Mouse (Mus musculus): ENCODE measurements around the gene Nudt5. TPM values are rescaled to one million over a fixed set of nuclear protein-coding genes. Genes with fewer than 3 reads are reported as not detected.

Nudt5 gene
- polyA plus RNA-seq, 1 experiment = 15.2 TPM

DNA sequence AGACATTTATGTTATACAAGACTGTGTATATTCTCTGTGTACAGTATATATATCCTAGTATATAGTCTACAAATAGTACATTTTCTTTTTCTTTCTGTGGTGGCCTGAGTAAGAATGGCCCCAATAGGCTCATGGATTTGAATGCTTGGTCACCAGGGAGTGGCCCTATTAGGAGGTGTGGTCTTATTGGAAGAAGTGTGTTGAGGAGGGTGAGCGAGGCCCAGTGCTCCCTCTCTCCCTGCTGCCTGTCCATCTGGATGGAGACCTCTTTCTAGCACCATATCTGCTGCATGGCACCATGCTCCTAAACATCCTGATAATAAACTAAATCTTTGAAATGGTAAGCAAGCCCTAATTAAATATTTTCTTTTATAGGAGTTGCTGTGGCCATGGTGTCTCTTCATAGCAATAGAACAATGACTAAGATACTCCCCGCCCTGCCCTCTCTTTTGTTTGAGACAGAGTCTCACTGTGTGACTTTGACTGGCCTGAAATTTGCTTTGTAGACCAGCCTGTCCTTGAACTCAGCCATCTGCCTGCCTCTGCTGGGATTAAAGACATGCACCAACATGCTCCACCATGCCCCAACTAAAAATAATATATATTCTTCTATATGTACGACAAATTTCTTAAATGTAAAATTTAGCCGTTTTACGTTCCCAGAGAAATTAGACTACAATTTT lies 34.6 kb upstream of the Nudt5 start:
- 93% methylated on average over 5 of the region's 5 CpGs for WGBS
- no peak overlapping the region for H3K4me3 ChIP-seq (replicated peaks; ENCODE audit: insufficient read depth, low read depth, low read length)
- TF ChIP-seq CTCF (IDR thresholded peaks at IDR 0.05; ENCODE audit: borderline replicate concordance, insufficient read depth, low read depth, low read length) (no peak), POLR2A (IDR thresholded peaks at IDR 0.05; ENCODE audit: borderline replicate concordance, insufficient read depth, low read length) (no peak)

GRCm38 (mm10) chr2:5811235-5811782 lies 33.5 kb upstream of the Nudt5 start:
- no peaks in the 10 kb centered on the region for H3K4me1 ChIP-seq (ENCODE audit: control insufficient read depth, insufficient read depth, low read length)
- no peak for TF ChIP-seq CTCF (IDR thresholded peaks at IDR 0.05; ENCODE audit: borderline replicate concordance, insufficient read depth, low read depth, low read length)
- no peak for TF ChIP-seq POLR2A (IDR thresholded peaks at IDR 0.05; ENCODE audit: borderline replicate concordance, insufficient read depth, low read length)
- 95% methylated on average over 5 of the region's 5 CpGs for WGBS
- H3K4me3 ChIP-seq (replicated peaks; ENCODE audit: insufficient read depth, low read depth, low read length) = no peak overlapping the region
- no peak for DNase-seq
- H3K27ac ChIP-seq (ENCODE audit: insufficient read depth, low read length) = no peak overlapping the region
- no peaks in the 10 kb centered on the region for H3K27me3 ChIP-seq (ENCODE audit: control insufficient read depth, insufficient read depth, low read length)

More for the DNA sequence above, 34.6 kb upstream of the Nudt5 start:
- Histone ChIP-seq H3K4me1 (ENCODE audit: control insufficient read depth, insufficient read depth, low read length) (no peaks in the 10 kb centered on the region), H3K27me3 (ENCODE audit: control insufficient read depth, insufficient read depth, low read length) (no peaks in the 10 kb centered on the region), H3K27ac (ENCODE audit: insufficient read depth, low read length) (no peak overlapping the region)
- no peak for DNase-seq

DNA sequence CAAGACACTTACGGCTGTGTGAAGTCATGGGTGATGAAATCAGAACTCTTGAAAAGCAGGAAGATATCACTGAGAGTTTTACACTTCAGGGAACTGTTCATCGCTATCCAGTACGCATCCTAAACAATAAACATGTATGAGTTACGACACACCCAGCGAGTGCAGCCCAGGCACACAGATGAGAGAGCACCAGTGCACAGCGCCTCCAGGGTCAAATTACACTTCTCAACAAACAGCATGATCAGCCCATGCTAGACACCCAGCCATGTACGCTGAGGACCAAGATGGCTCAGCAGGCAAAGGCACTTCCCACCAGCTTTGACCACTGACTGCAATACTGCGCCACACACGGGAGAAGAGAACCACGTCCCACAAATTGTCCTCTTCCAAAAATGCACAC lies 23.6 kb upstream of the Nudt5 start:
- no peak overlapping the region for H3K27ac ChIP-seq (ENCODE audit: insufficient read depth, low read length)
- no peak for DNase-seq
- H3K4me3 ChIP-seq (replicated peaks; ENCODE audit: insufficient read depth, low read depth, low read length) = no peak overlapping the region
- H3K27me3 ChIP-seq (ENCODE audit: control insufficient read depth, insufficient read depth, low read length) = no peaks in the 10 kb centered on the region
- H3K4me1 ChIP-seq (ENCODE audit: control insufficient read depth, insufficient read depth, low read length) = no peaks in the 10 kb centered on the region
- WGBS = 93% methylated on average over 10 of the region's 10 CpGs
- TF ChIP-seq POLR2A (IDR thresholded peaks at IDR 0.05; ENCODE audit: borderline replicate concordance, insufficient read depth, low read length) = no peak
- TF ChIP-seq CTCF (IDR thresholded peaks at IDR 0.05; ENCODE audit: borderline replicate concordance, insufficient read depth, low read depth, low read length) = no peak

GRCm38 (mm10) chr2:5822449-5822848 lies 22.4 kb upstream of the Nudt5 start:
- WGBS = 93% methylated on average over 6 of the region's 6 CpGs
- no peak for DNase-seq
- Histone ChIP-seq H3K27ac (ENCODE audit: insufficient read depth, low read length) (no peak overlapping the region), H3K4me1 (ENCODE audit: control insufficient read depth, insufficient read depth, low read length) (no peaks in the 10 kb centered on the region), H3K4me3 (replicated peaks; ENCODE audit: insufficient read depth, low read depth, low read length) (no peak overlapping the region), H3K27me3 (ENCODE audit: control insufficient read depth, insufficient read depth, low read length) (no peaks in the 10 kb centered on the region)
- TF ChIP-seq POLR2A (IDR thresholded peaks at IDR 0.05; ENCODE audit: borderline replicate concordance, insufficient read depth, low read length) = no peak

DNA sequence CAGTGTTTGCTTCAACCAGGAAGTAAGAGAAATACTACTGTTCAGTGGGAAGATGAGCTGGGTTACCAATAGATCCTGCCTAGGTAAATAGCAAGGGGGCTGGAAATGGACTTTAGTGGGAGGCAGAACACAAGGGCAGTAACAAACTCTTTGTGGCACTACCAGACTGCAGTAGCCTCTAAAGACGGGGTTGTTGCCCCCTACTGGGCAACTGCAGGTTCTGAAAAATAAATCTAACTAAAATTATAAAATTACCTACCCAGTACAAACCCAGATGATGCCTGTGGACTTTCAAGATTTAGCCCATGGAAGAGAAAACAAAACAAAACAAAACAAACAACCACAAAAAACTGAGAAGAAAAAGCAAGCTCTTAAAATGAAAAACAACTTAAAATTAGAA lies 20.6 kb upstream of the Nudt5 start:
- H3K4me1 ChIP-seq (ENCODE audit: control insufficient read depth, insufficient read depth, low read length) = no peaks in the 10 kb centered on the region
- no peak for DNase-seq
- H3K27ac ChIP-seq (ENCODE audit: insufficient read depth, low read length) = no peak overlapping the region
- TF ChIP-seq POLR2A (IDR thresholded peaks at IDR 0.05; ENCODE audit: borderline replicate concordance, insufficient read depth, low read length) (no peak), CTCF (IDR thresholded peaks at IDR 0.05; ENCODE audit: borderline replicate concordance, insufficient read depth, low read depth, low read length) (peak; percentile 18; the same call in 1 of the 2 replicates)
- no peak overlapping the region for H3K4me3 ChIP-seq (replicated peaks; ENCODE audit: insufficient read depth, low read depth, low read length)
- H3K27me3 ChIP-seq (ENCODE audit: control insufficient read depth, insufficient read depth, low read length) = no peaks in the 10 kb centered on the region
- WGBS = 17% methylated on average over 1 of the region's 1 CpGs

DNA sequence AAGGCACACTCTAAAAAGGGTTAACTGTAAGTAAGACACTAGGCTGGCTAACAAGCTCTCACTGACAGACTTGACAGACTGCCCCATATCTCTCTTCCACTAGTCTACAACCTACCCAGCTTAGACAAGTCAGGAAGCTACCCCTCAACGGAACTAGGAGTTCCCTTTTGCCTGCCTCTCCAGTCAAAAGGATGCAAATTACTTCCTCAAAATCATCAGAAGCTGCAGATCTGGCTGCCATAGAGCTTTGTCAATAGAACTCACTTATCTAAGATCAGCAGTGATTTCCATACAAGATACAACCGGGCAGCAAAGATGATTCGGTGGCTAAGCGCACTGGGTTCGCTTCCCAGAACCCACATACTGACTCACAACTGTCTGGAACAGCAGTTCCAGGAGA lies 20.1 kb upstream of the Nudt5 start:
- no peak for DNase-seq
- 91% methylated on average over 5 of the region's 5 CpGs for WGBS
- Histone ChIP-seq H3K27ac (ENCODE audit: insufficient read depth, low read length) (no peak overlapping the region), H3K4me1 (ENCODE audit: control insufficient read depth, insufficient read depth, low read length) (no peaks in the 10 kb centered on the region), H3K27me3 (ENCODE audit: control insufficient read depth, insufficient read depth, low read length) (no peaks in the 10 kb centered on the region), H3K4me3 (replicated peaks; ENCODE audit: insufficient read depth, low read depth, low read length) (no peak overlapping the region)
- TF ChIP-seq POLR2A (IDR thresholded peaks at IDR 0.05; ENCODE audit: borderline replicate concordance, insufficient read depth, low read length) (no peak), CTCF (IDR thresholded peaks at IDR 0.05; ENCODE audit: borderline replicate concordance, insufficient read depth, low read depth, low read length) (no peak)

GRCm38 (mm10) chr2:5825265-5825913 lies 19.4 kb upstream of the Nudt5 start:
- Histone ChIP-seq H3K4me1 (ENCODE audit: control insufficient read depth, insufficient read depth, low read length) (no peaks in the 10 kb centered on the region), H3K4me3 (replicated peaks; ENCODE audit: insufficient read depth, low read depth, low read length) (no peak overlapping the region), H3K27me3 (ENCODE audit: control insufficient read depth, insufficient read depth, low read length) (no peaks in the 10 kb centered on the region), H3K27ac (ENCODE audit: insufficient read depth, low read length) (no peak overlapping the region)
- WGBS = 96% methylated on average over 5 of the region's 5 CpGs
- TF ChIP-seq CTCF (IDR thresholded peaks at IDR 0.05; ENCODE audit: borderline replicate concordance, insufficient read depth, low read depth, low read length) = no peak
- no peak for TF ChIP-seq POLR2A (IDR thresholded peaks at IDR 0.05; ENCODE audit: borderline replicate concordance, insufficient read depth, low read length)
- DNase-seq = no peak

GRCm38 (mm10) chr2:5840815-5841214 lies 4.0 kb upstream of the Nudt5 start:
- 94% methylated on average over 11 of the region's 11 CpGs for WGBS
- H3K4me1 ChIP-seq (ENCODE audit: control insufficient read depth, insufficient read depth, low read length) = no peaks in the 10 kb centered on the region
- H3K27ac ChIP-seq (ENCODE audit: insufficient read depth, low read length) = no peak overlapping the region
- H3K4me3 ChIP-seq (replicated peaks; ENCODE audit: insufficient read depth, low read depth, low read length) = no peak overlapping the region
- TF ChIP-seq CTCF (IDR thresholded peaks at IDR 0.05; ENCODE audit: borderline replicate concordance, insufficient read depth, low read depth, low read length) (no peak), POLR2A (IDR thresholded peaks at IDR 0.05; ENCODE audit: borderline replicate concordance, insufficient read depth, low read length) (no peak)
- H3K27me3 ChIP-seq (ENCODE audit: control insufficient read depth, insufficient read depth, low read length) = no peaks in the 10 kb centered on the region
- DNase-seq = no peak

Measured in cerebellum, adult 2 months (tissue).